20 mouse cellular contexts compared by ENCODE assay signal in the genomic region with DNA sequence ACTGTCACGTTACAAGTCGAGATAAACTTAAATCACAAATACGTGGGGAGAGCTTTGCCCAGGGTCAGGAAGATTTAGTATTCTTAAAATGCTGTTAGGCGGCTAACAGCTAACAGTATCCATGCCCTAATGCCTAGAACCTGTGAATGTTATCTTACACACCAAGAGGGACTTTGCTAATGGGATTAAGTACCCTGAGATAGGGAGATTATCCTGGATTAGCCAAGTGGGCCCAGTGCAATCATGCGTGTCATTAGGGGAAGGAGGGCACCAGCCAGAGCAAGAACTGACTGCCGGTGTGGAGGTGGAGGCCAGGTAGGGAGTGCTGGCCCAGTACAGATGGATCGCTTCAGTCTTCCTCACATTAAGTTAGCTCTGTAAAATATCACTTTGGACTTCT. TPM values are rescaled to one million over a fixed set of nuclear protein-coding genes. Genes with fewer than 3 reads are reported as not detected.
"Had no signal": no experiment of that assay in that cellular context is flagged by ENCODE, and none has a peak within 500 bp of the region (broad histone marks: within the 10 kb centered on the region; RNA-seq: fewer than 3 reads in every experiment).

No protein-coding gene starts in this region.

- H3K4me3 ChIP-seq: left cerebral cortex, adult 2 months; limb, embryonic 10.5 days; limb, embryonic 13.5 days; liver, embryonic 12.5 days; midbrain, embryonic 15.5 days; neural tube, embryonic 12.5 days; neural tube, embryonic 15.5 days; stomach, embryonic 15.5 days had no signal

- H3K4me2 ChIP-seq: limb, embryonic 13.5 days; liver, embryonic 12.5 days; lung, embryonic 14.5 days; midbrain, embryonic 15.5 days; neural tube, embryonic 12.5 days; neural tube, embryonic 15.5 days; stomach, embryonic 15.5 days had no signal

- H3K27me3 ChIP-seq: limb, embryonic 13.5 days; liver, embryonic 12.5 days; midbrain, embryonic 15.5 days; neural tube, embryonic 12.5 days; neural tube, embryonic 15.5 days; stomach, embryonic 15.5 days had no signal

- ATAC-seq: intestine, postnatal 0 days; liver, embryonic 12.5 days; lung, postnatal 0 days; midbrain, embryonic 15.5 days had no signal

- H3K9ac ChIP-seq: limb, embryonic 13.5 days; liver, embryonic 12.5 days; lung, embryonic 14.5 days; midbrain, embryonic 15.5 days; neural tube, embryonic 12.5 days; neural tube, embryonic 15.5 days; stomach, embryonic 15.5 days had no signal

- H3K36me3 ChIP-seq: limb, embryonic 10.5 days; limb, embryonic 13.5 days; liver, embryonic 12.5 days; midbrain, embryonic 15.5 days; neural tube, embryonic 12.5 days; neural tube, embryonic 15.5 days; stomach, embryonic 15.5 days had no signal

- H3K9me3 ChIP-seq: limb, embryonic 10.5 days; limb, embryonic 13.5 days; midbrain, embryonic 15.5 days; neural tube, embryonic 12.5 days; neural tube, embryonic 15.5 days; stomach, embryonic 15.5 days had no signal

- DNase-seq: kidney, postnatal 25 days; layer of hippocampus, postnatal 36 days; liver; lung, embryonic 14.5 days; right cerebral cortex, postnatal 25 days; spleen, adult 18-20 months; thymus, postnatal 25 days had no signal

- H3K4me1 ChIP-seq: limb, embryonic 13.5 days; midbrain, embryonic 15.5 days; neural tube, embryonic 12.5 days; neural tube, embryonic 15.5 days; stomach, embryonic 15.5 days had no signal

- H3K27ac ChIP-seq: kidney, postnatal 0 days; left cerebral cortex, adult 2 months; limb, embryonic 10.5 days; limb, embryonic 13.5 days; liver, embryonic 12.5 days; macrophage; midbrain, embryonic 15.5 days; neural tube, embryonic 12.5 days; neural tube, embryonic 15.5 days; stomach, embryonic 15.5 days had no signal

RNA-seq across cellular contexts. Expression of a gene that starts 22.7 kb away (rescaled TPM):
- total RNA-seq: layer of hippocampus, postnatal 36 days had no signal
- polyA plus RNA-seq: large intestine, adult 2 months; macrophage had no signal
